Mouse (Mus musculus): ENCODE results near the gene Arfgap3. TPM values are rescaled to one million over a fixed set of nuclear protein-coding genes. Genes with fewer than 3 reads are reported as not detected.
"Not testable (repeated sequence)": the region's sequence is repeated elsewhere in the genome, so short reads cannot be mapped to it uniquely, and the experiment has no call there.

Gene Arfgap3
- total RNA-seq (2021), result 10 to 100 TPM in 1 of 2 experiments, 1 to 10 TPM in 1; 8.7 to 10.3 TPM

- peak; percentile 84 for DNase-seq (ENCODE audit: low spot score)
- intact Hi-C loops (cut with DNase I), result no loop called here
These were observed at the start of gene Arfgap3 for GRCm38 (mm10) chr15:83349954-83350711. Arfgap3 (minus strand) TSS chr15:83350247.

GRCm38 (mm10) chr15:83392722-83393121 is 42.7 kb upstream of the Arfgap3 start:
- intact Hi-C loops (cut with DNase I), result loop anchor here (5.0 kb wide), 1 partner anchor 125 kb away; no protein-coding TSS in a partner anchor
- no peak for DNase-seq (ENCODE audit: low spot score)

GRCm38 (mm10) chr15:83387911-83388310 is 37.9 kb upstream of the Arfgap3 start:
- DNase-seq (ENCODE audit: low spot score), result no peak
- intact Hi-C loops (cut with DNase I), result no loop called here

GRCm38 (mm10) chr15:83383633-83384032 is 33.6 kb upstream of the Arfgap3 start:
- intact Hi-C loops (cut with DNase I), result no loop called here
- no peak for DNase-seq (ENCODE audit: low spot score)

- no peak for DNase-seq (ENCODE audit: low spot score)
- intact Hi-C loops (cut with DNase I), result no loop called here
These were observed 33.1 kb upstream of the Arfgap3 start for GRCm38 (mm10) chr15:83383136-83383535.

- intact Hi-C loops (cut with DNase I), result no loop called here
- DNase-seq (ENCODE audit: low spot score), result no peak
These were observed 32.4 kb upstream of the Arfgap3 start for GRCm38 (mm10) chr15:83382467-83382866.

- DNase-seq (ENCODE audit: low spot score), result no peak
- intact Hi-C loops (cut with DNase I), result no loop called here
These were observed 27.1 kb upstream of the Arfgap3 start for GRCm38 (mm10) chr15:83377153-83377552.

GRCm38 (mm10) chr15:83375136-83375535 is 25.1 kb upstream of the Arfgap3 start:
- peak; percentile 40 for DNase-seq (ENCODE audit: low spot score)
- intact Hi-C loops (cut with DNase I), result loop anchor here (2.0 kb wide), 1 partner anchor 164 kb away; no protein-coding TSS in a partner anchor

- intact Hi-C loops (cut with DNase I), result loop anchor here (2.0 kb wide), 1 partner anchor 163 kb away; no protein-coding TSS in a partner anchor
- DNase-seq (ENCODE audit: low spot score), result no peak
These were observed 24.0 kb upstream of the Arfgap3 start for GRCm38 (mm10) chr15:83374076-83374475.

- DNase-seq (ENCODE audit: low spot score); intact Hi-C loops (cut with DNase I): not testable (repeated sequence)
These were observed 18.7 kb upstream of the Arfgap3 start for GRCm38 (mm10) chr15:83368702-83369101.

- intact Hi-C loops (cut with DNase I), result no loop called here
- no peak for DNase-seq (ENCODE audit: low spot score)
These were observed 18.2 kb upstream of the Arfgap3 start for GRCm38 (mm10) chr15:83368261-83368660.

GRCm38 (mm10) chr15:83366933-83367552 is 17.0 kb upstream of the Arfgap3 start:
- intact Hi-C loops (cut with DNase I), result no loop called here
- peak; percentile 49 for DNase-seq (ENCODE audit: low spot score)

GRCm38 (mm10) chr15:83365697-83366096 is 15.7 kb upstream of the Arfgap3 start:
- intact Hi-C loops (cut with DNase I), result no loop called here
- no peak for DNase-seq (ENCODE audit: low spot score)

GRCm38 (mm10) chr15:83364194-83364593 is 14.1 kb upstream of the Arfgap3 start:
- DNase-seq (ENCODE audit: low spot score), result no peak
- intact Hi-C loops (cut with DNase I), result no loop called here

GRCm38 (mm10) chr15:83362813-83363212 is 12.8 kb upstream of the Arfgap3 start:
- DNase-seq (ENCODE audit: low spot score); intact Hi-C loops (cut with DNase I): not testable (repeated sequence)

GRCm38 (mm10) chr15:83360899-83361298 is 10.9 kb upstream of the Arfgap3 start:
- DNase-seq (ENCODE audit: low spot score); intact Hi-C loops (cut with DNase I): not testable (repeated sequence)

- intact Hi-C loops (cut with DNase I), result no loop called here
These were observed 10.1 kb upstream of the Arfgap3 start for GRCm38 (mm10) chr15:83360140-83360539.

GRCm38 (mm10) chr15:83358476-83358875 is 8.4 kb upstream of the Arfgap3 start:
- DNase-seq (ENCODE audit: low spot score), result no peak
- intact Hi-C loops (cut with DNase I), result no loop called here

More at GRCm38 (mm10) chr15:83360140-83360539, 10.1 kb upstream of the Arfgap3 start:
- DNase-seq (ENCODE audit: low spot score), result no peak

GRCm38 (mm10) chr15:83351546-83351945 is 1.5 kb upstream of the Arfgap3 start:
- intact Hi-C loops (cut with DNase I), result no loop called here
- no peak for DNase-seq (ENCODE audit: low spot score)

- intact Hi-C loops (cut with DNase I), result no loop called here
These were observed 812 bp upstream of the Arfgap3 start for GRCm38 (mm10) chr15:83350859-83351258.

More at GRCm38 (mm10) chr15:83350859-83351258, 812 bp upstream of the Arfgap3 start:
- no peak for DNase-seq (ENCODE audit: low spot score)
